Mouse (Mus musculus) telencephalon, adult 2 months (tissue): ENCODE results near the gene Mcl1.
"Not testable (repeated sequence)": the region's sequence is repeated elsewhere in the genome, so short reads cannot be mapped to it uniquely, and the experiment has no call there.

Experiments
- DNase-seq: peaks from one replicate; pipeline ENCODE4 v3.0.0-alpha.2; 2011; ENCODE audit warnings: low read depth, low spot score

Gene Mcl1

GRCm38 (mm10) chr3:95650276-95651032 lies 8.1 kb upstream of the Mcl1 start:
- DNase-seq = no peak

DNA sequence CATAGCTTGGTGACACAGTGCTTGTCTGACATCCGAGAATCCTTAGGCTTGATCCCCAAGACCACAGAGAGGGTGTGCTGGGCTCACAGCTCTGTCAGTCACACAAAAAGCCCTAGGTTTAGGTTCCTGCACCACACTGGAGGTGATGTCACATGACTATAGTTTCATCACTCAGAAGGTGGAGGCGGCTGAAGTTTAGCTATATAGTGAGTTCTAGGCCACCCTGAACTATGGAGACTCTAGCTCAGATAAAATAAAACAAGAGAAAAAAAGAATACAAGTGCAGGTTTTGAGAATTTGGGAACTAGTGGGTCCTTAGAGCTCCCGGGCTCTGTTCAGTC lies 7.6 kb upstream of the Mcl1 start:
- no peak for DNase-seq

DNA sequence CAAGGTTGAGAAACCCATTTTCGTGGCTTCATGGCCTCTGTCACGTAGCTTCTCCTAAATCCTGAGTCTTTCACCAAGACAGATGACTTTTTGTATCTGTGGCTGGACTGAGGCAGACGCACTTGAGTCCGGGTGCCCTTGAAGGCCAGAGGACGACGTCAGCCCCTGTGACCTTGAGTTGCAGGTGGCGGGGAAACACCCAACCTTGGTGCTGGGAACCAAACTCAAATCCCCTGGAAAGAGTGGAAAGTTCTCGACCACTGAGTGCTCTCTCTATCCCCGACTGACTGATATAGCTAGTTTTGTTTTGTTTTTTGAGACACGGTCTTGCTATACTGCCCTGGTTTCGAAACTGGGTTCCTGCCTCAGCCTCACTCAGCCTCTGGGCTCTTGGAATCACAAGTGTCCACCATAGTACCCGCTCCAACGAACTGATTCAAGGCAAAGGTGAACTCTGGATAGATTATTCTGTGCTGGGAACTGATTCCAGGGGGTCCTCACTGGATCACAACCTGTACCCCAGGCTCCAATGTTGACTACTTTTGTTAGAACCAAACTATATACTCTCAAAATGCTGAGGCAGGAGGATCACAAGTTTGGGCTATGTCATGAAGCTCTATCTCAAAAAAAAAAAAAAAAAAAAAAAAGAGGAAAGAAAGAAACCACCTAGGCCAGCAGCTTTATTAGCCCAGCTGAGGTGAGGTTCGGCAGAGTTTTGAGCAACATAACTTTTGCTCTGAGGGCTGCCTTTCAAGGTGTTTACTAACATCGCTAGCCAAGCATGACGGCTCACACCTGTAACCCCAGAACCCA lies 7.0 kb upstream of the Mcl1 start:
- DNase-seq = no peak

GRCm38 (mm10) chr3:95652204-95652811 lies 6.3 kb upstream of the Mcl1 start:
- DNase-seq = no peak

DNA sequence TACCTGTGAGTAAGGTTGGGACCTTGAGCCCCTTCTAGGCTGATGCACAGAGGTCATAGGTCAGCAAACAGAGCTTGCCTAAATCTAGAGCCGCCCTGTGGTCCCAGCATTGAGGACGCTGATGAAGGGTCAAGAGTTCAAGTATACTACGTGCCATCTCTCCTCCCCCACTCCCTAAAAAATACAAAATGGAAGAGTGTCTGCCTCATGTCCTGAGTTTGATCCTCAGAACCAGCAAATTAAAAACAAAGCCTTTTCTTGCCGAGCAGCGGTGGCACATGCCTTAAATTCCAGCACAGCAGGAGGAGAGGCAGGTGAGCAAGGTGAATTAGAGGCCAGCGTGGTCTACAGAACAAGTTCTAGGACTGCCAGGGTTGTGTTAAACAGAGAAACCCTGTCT lies 5.7 kb upstream of the Mcl1 start:
- no peak for DNase-seq

- no peak for DNase-seq
These were observed 5.0 kb upstream of the Mcl1 start for GRCm38 (mm10) chr3:95653473-95654034.

DNA sequence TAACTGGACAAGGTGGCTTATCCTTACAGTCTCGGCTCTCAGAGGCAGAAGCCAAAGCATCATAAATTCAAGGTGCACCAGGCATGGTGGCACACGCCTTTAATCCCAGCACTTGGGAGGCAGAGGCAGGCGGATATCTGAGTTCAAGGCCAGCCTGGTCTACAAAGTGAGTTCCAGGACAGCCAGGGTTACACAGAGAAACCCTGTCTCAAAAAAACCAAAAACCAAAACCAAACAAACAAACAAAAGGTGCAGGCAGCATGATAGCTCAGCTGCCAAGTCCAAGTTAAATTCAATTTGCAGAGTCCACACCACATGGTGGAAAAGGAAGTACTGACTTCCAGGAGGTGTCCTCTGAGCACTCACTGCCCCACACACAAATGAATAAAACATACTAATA lies 4.2 kb upstream of the Mcl1 start:
- DNase-seq = not testable (repeated sequence)

- no peak for DNase-seq
These were observed 3.2 kb upstream of the Mcl1 start for GRCm38 (mm10) chr3:95655437-95655836.

- no peak for DNase-seq
These were observed 1.5 kb upstream of the Mcl1 start for GRCm38 (mm10) chr3:95657108-95657507.

DNA sequence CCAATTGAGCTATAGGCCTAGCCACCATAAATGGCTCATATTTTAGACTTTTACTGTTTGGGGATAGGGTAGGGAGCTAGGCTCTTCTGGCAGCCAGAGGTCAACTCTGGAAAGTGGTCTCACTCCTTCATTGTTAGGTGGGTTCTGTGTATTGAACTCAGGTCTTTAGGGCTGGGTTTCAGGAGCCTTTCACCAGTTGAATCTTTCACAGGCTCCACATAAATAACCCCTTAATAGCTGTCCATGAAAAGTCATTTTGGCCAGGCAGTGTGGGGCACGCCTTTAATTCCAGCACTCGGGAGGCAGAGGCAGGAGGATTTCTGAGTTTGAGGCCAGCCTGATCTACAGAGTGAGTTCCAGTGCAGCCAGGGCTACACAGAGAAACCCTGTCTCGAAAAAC lies 877 bp upstream of the Mcl1 start:
- DNase-seq = no peak

DNA sequence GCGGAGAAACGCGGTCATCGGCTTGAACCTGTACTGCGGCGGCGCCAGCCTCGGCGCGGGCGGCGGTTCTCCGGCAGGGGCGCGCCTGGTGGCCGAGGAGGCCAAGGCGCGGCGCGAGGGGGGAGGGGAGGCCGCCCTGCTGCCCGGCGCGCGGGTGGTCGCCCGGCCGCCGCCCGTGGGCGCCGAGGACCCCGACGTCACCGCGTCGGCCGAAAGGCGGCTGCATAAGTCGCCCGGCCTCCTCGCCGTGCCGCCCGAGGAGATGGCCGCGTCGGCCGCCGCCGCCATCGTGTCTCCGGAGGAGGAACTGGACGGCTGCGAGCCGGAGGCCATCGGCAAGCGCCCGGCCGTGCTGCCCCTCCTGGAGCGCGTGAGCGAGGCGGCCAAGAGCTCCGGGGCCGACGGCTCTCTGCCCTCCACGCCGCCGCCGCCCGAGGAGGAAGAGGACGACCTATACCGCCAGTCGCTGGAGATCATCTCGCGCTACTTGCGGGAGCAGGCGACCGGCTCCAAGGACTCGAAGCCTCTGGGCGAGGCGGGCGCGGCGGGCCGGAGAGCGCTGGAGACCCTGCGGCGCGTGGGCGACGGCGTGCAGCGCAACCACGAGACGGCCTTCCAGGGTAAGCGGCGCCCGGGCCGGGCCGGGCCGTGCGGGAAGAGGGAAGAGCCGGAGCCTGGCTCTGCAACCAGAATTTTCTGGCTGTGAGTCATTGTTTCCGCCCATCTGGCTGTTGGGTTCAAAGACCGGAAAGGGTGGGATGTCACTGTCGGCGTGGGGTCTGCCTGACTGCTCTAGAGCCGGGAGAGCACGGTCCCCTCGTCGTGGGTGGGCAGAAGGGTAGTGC lies 502 bp downstream of the Mcl1 start:
- no peak for DNase-seq

GRCm38 (mm10) chr3:95659948-95660347 lies 1.4 kb downstream of the Mcl1 start:
- no peak for DNase-seq

GRCm38 (mm10) chr3:95660788-95661478 lies 2.3 kb downstream of the Mcl1 start:
- no peak for DNase-seq

GRCm38 (mm10) chr3:95661945-95662715 lies 3.5 kb downstream of the Mcl1 start:
- no peak for DNase-seq

DNA sequence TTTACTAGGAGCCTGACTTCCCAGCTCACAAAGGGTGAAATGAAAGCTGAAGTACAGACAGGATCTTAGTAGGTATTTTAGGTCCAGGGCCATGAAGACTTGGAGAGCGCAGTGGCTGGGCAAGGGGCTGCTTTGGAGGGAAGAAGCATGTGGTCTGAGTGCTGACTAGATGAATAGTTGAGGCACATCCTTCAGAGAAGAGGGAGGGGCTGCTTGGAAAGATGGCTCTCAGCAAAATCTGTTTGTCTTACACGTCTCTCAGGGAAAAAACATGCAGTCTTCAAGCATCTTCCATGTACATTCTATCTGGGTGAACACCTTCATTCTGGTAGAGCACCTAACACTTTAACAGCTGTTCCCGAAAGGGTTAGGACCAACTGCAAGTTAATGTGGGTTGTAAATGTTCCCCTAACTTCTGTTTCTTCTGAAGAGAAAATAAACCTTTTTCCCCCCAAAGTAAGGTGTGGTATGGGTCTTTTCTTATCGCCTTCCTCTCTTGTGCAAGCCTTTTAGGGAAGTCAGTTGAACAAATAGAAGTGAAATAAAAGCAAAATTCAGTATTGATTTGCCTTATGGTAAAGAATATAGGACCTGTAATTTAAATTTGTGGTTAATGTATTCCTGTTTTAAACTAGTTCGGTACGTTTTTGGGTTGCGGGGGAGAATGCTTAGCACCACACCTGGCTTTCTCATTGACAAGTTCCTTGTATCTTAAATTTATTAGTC lies 4.3 kb downstream of the Mcl1 start:
- DNase-seq = no peak

DNA sequence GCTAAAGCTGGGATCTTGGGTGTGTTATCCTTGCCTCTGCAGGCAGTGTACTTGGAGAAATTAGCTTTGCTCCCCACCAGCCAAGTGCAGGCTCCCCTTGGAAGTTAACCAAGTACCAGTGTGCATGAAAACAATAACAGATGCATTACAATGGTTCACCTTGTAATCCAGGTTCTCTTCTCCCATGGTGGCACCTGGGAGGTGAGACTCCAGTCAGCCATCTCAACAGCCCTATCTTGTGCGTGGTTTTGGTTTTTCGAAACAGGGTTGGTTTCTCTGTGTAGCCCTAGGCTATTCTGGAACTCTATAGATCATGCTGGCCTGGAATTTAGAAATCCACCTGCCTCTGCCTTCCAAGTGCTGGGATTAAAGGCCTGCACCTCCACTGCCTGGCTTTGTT lies 4.9 kb downstream of the Mcl1 start:
- DNase-seq = no peak

- no peak for DNase-seq
These were observed 5.5 kb downstream of the Mcl1 start for GRCm38 (mm10) chr3:95663969-95664608.

- DNase-seq = no peak
These were observed 6.4 kb downstream of the Mcl1 start for GRCm38 (mm10) chr3:95664940-95665352.
